Mouse (Mus musculus) monocyte, adult 5-6 weeks (primary cell): Measurements from ENCODE around the gene Prkcq. TPM values are rescaled to one million over a fixed set of nuclear protein-coding genes. Genes with fewer than 3 reads are reported as not detected.
"Not testable (repeated sequence)": the region's sequence is repeated elsewhere in the genome, so short reads cannot be mapped to it uniquely, and the experiment has no call there.

Source experiments
- ATAC-seq: fragments of 153-309, 156-312 bp; replicated peaks from 2 replicates; pipeline ENCODE4 v1.8.0; 2017; ENCODE audit warnings: mild to moderate bottlenecking; ENCODE audit not compliant: low TSS enrichment, insufficient number of reproducible peaks, severe bottlenecking, poor library complexity, low FRiP score
- total RNA-seq: library from RNA; stranded (forward); fragments of 200-1000, 200-491, 200-594 nt; gene quantifications from 3 replicates; pipeline ENCODE4 v1.2.3, GENCODE M21; 2017

The Prkcq gene
- total RNA-seq, 1 experiment from 2014 or later: 35.0 TPM

DNA sequence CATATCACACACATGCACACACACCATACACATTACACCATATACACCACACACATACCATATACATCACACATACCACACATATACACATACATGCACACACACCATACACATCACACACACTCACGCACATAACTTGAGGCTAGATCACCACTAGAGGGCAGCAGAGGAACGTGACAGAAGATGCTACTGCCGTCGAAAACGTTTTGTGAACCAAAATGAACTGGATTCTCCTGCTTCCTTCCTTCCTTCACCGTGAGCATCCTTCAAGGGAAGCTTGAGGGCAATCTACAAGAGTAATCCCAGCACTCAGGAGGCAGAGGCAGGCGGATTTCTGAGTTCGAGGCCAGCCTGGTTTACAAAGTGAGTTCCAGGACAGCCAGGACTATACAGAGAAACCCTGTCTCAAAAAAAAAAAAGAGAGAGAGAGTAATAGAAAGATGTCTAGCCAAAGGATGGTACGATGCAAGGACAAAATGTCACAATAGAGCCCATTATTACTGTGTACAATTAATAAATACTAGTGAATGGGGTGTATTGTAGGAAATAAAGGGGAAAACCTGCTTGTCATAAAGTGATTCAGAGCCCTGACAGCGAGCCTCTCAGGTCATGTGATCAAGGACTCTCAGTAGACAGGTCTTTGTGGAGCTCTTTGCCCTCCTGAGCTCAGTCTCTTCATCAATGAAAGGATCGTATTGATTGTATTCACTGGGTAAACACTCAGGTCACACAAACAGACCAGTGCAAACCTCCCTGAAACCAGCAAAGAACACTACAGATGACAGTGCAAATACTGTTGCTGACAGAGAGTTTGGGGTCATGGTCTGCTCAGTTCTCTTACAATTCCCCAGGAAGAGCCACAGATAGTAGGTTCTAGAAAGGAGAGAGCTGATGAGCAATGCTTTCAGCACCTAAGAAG is 159.9 kb downstream of the Prkcq start:
- ATAC-seq: peak; percentile 67

GRCm38 (mm10) chr2:11332469-11332868 is 160.6 kb downstream of the Prkcq start:
- peak; percentile 77 for ATAC-seq

DNA sequence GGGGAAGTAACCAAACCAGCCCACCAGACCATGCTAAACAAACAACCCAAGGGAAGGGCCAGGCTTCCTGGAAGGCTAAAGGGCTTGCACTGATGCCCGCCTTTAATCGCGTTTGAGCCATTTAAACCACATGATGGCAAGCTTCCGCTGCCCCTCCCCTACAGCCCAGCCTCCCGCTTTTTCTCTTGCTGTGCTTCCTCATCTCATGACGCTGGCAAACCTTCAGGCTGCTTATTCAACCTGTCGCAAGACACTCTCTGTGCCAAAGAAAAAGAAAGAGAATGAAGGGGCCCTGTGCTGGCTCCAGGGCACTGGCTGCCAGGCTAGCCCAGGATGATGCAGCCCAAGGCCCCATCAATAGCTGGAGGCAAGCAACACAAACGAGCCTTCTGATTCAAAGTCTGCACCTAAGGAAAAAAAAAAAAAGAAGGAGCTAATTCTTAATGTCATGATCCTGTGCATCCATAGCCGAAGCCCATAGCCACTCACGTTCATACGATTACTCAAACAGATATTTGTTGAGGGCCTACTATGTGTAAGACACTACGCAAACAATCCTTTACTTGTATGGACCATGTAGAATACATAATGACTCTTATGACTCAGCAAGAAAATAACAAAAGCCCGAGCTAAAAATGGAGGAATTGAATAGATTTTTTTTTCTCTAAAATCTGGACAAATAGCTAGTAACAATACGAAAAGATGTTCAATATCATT is 161.6 kb downstream of the Prkcq start:
- ATAC-seq: peak; percentile 73

- ATAC-seq: no peak
Measured at GRCm38 (mm10) chr2:11336320-11336719, 164.4 kb downstream of the Prkcq start.

- ATAC-seq: 0 out of 2 replicates have a peak, but pooled peaks have one; percentile 28
Measured at GRCm38 (mm10) chr2:11338931-11339839, 167.3 kb downstream of the Prkcq start.

DNA sequence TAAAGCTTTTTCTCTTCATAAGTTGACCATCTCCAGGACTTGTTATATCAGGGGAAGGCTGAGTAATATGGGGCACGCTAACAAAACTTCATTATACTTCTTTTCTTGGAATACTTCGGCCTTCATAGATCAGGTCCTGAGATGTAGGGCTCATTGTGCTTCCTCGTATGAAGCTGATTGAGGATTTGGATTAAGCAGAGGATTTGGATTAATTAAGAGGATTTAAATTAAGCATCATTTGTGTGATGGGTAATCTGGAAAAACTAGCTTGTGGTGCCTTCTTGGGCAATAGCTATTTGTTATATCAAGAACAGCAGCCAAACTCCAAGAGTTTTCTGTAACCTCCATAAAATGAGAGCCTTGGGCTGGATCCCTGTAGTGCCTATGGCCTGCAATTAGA is 172.8 kb downstream of the Prkcq start:
- no peak for ATAC-seq

DNA sequence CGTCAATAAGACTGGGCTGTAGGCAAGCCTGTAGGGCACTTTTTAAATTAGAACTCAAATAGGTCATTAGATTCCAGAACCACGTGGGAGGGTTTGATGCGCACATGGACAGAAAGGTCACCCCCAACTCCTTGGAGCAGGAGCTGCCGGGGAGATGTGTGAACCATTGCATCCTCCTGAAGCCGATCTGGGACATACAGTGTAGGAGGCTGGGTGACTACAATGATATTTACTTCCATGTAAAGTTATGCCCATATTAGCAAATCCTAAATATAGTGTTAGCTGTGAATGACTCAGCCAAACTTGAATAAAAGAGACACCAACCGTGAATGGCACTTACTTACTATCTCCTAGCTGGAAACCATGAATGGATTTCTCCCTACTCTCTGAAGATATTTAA is 174.5 kb downstream of the Prkcq start:
- ATAC-seq: not testable (repeated sequence)

DNA sequence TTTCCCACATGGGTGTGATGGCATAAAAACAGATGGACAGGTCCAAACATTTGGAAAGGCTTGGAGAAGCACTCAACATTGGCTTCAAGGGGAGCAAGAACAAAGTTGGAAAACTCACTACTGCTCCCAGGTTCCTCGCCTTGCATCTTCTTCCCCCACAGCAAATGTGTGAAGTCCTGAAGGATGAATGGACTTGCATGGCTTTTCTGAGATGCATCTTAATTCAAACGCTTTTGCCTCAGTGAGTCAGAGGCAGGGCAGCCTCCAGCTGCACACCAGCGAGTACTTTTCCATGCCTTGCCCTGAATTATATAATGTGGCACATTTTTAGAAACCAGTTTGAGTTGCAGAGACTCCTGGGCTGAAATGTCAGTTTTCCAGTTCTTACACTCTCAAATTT is 175.9 kb downstream of the Prkcq start:
- no peak for ATAC-seq
